Mouse (Mus musculus) spleen, adult 2 months (tissue): ENCODE data around the gene Rnase4.

Experiments used
- CTCF ChIP-seq: fragments of 200-500 bp; IDR thresholded peaks from 2 replicates; pipeline ENCODE4 v1.5.1; 2011; ENCODE audit warnings: mild to moderate bottlenecking, inconsistent platforms; ENCODE audit not compliant: insufficient read depth, insufficient read length, insufficient replicate concordance; ENCODE audit errors: extremely low read depth
- POLR2A ChIP-seq: fragments of 200-500 bp; IDR thresholded peaks from 2 replicates; pipeline ENCODE4 v1.6.1; 2011; ENCODE audit warnings: low read depth, low read length, inconsistent platforms

DNA sequence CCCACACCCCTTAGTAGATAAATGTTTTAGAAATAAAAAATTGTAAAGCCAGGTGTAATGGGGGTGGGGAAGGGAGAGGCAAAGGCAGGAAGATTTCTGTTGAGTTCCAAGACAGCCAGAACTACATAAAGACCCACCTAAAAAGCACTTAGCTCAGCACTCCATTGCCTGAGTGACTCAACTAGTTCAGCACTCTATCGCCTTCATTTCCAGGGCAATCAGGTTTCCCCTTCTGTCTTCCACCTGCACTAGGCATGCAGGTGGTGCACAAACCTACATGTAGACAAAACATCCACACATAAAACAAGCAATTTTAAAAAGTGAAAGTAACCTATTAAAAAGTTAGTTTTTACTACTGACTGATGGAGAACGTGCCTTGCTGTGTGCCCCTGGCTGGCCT lies 5.8 kb upstream of the Rnase4 start:
- TF ChIP-seq CTCF (no peak), POLR2A (no peak)
